Mouse (Mus musculus) bone marrow macrophage, adult 2 months (primary cell): ENCODE data around the gene Znrf2.

Source experiments
- CTCF ChIP-seq: IDR thresholded peaks from 2 replicates; pipeline ENCODE4 v1.5.1; 2012; ENCODE audit warnings: low read depth, mild to moderate bottlenecking, low read length, moderate library complexity
- POLR2A ChIP-seq: IDR thresholded peaks from 2 replicates; pipeline ENCODE4 v1.6.1; 2012; ENCODE audit warnings: mild to moderate bottlenecking, low read depth, low read length, borderline replicate concordance

GRCm38 (mm10) chr6:54925736-54926440 is 109.2 kb downstream of the Znrf2 start:
- no peak for TF ChIP-seq CTCF
- no peak for TF ChIP-seq POLR2A
